Mouse (Mus musculus): ENCODE data around the gene Mrpl30. TPM values are rescaled to one million over a fixed set of nuclear protein-coding genes. Genes with fewer than 3 reads are reported as not detected.

Gene Mrpl30
- polyA plus RNA-seq, 1 experiment: 25.7 TPM

GRCm38 (mm10) chr1:37925971-37926370 is 35.7 kb downstream of the Mrpl30 start:
- no peak for DNase-seq
- WGBS: 72% methylated on average over 8 of the region's 8 CpGs
- Histone ChIP-seq H3K4me3 (replicated peaks; ENCODE audit: extremely low read depth, low read depth, low read length) (no peak overlapping the region), H3K4me1 (ENCODE audit: control insufficient read depth, insufficient read depth, low read length) (no peaks in the 10 kb centered on the region)
- TF ChIP-seq CTCF (IDR thresholded peaks at IDR 0.05; ENCODE audit: insufficient read depth, low read length) (no peak), POLR2A (IDR thresholded peaks at IDR 0.05; ENCODE audit: borderline replicate concordance, extremely low read depth, low read depth, low read length) (no peak)

- H3K4me1 ChIP-seq (ENCODE audit: control insufficient read depth, insufficient read depth, low read length): no peaks in the 10 kb centered on the region
- DNase-seq: peak; percentile 22
- no peak overlapping the region for H3K4me3 ChIP-seq (replicated peaks; ENCODE audit: extremely low read depth, low read depth, low read length)
- TF ChIP-seq CTCF (IDR thresholded peaks at IDR 0.05; ENCODE audit: insufficient read depth, low read length) (0 out of 2 replicates have a peak, but pooled peaks have one; percentile 9), POLR2A (IDR thresholded peaks at IDR 0.05; ENCODE audit: borderline replicate concordance, extremely low read depth, low read depth, low read length) (no peak)
- 8% methylated on average over 3 of the region's 3 CpGs for WGBS
These were observed 41.5 kb downstream of the Mrpl30 start for GRCm38 (mm10) chr1:37931806-37932205.

Other genes starting within 250 kb of the Mrpl30 start
- gene 2010300C02Rik, start 170.4 kb upstream of the Mrpl30 start, polyA plus RNA-seq (2012; rRNA removed): 12.9 and 14.5 TPM in 2 replicates
- gene Tsga10, start 24.0 kb upstream of the Mrpl30 start, polyA plus RNA-seq (2012; rRNA removed): 0.70 and 1.8 TPM in 2 replicates
- 0.77 and 1.2 TPM in 2 replicates for gene Lipt1, start 18.7 kb upstream of the Mrpl30 start, polyA plus RNA-seq (2012; rRNA removed)
- gene Mitd1, start 66 bp upstream of the Mrpl30 start, polyA plus RNA-seq (2012; rRNA removed): 4.0 and 7.2 TPM in 2 replicates
- gene Lyg2, start 26.0 kb downstream of the Mrpl30 start, polyA plus RNA-seq (2012; rRNA removed): not detected in 2 replicates
- gene Lyg1, start 67.3 kb downstream of the Mrpl30 start, polyA plus RNA-seq (2012; rRNA removed): 7.4 TPM in 1 of 2 replicates, not detected in the other
- 5.9 and 9.6 TPM in 2 replicates for gene Txndc9, start 107.4 kb downstream of the Mrpl30 start, polyA plus RNA-seq (2012; rRNA removed)
- gene Eif5b, start 107.5 kb downstream of the Mrpl30 start, polyA plus RNA-seq (2012; rRNA removed): 4.3 and 6.9 TPM in 2 replicates
- 5.9 and 6.0 TPM in 2 replicates for gene Rev1, start 239.3 kb downstream of the Mrpl30 start, polyA plus RNA-seq (2012; rRNA removed)

Data from lung, adult 2 months (tissue).